Mouse (Mus musculus) ES-Bruce4 (cell line): ENCODE results near the gene Fam107a. TPM values are rescaled to one million over a fixed set of nuclear protein-coding genes. Genes with fewer than 3 reads are reported as not detected.
A peak's percentile ranks its signal among the peaks of the same experiment; 100 is the strongest.
"Not testable (repeated sequence)": the region's sequence is repeated elsewhere in the genome, so short reads cannot be mapped to it uniquely, and the experiment has no call there.

Source experiments
- H3K27ac ChIP-seq: 2 replicates; pipeline ENCODE4 v1.5.1; 2012; ENCODE audit warnings: low read length, inconsistent platforms; ENCODE audit not compliant: insufficient read depth
- H3K27me3 ChIP-seq: 2 replicates; pipeline ENCODE4 v1.6.1; 2012; ENCODE audit warnings: mild to moderate bottlenecking, low read length, inconsistent platforms; ENCODE audit not compliant: control insufficient read depth, poor library complexity, insufficient read depth, severe bottlenecking
- H3K36me3 ChIP-seq: 2 replicates; pipeline ENCODE4 v1.6.1; 2012; ENCODE audit warnings: inconsistent platforms, mild to moderate bottlenecking, low read length, moderate library complexity; ENCODE audit not compliant: control insufficient read depth, poor library complexity, insufficient read depth, severe bottlenecking
- H3K4me1 ChIP-seq: one replicate; pipeline ENCODE4 v1.8.1; 2011; ENCODE audit warnings: low read length; ENCODE audit not compliant: control insufficient read depth, insufficient read depth
- H3K4me3 ChIP-seq: 2 replicates; pipeline ENCODE4 v1.5.1; 2011; ENCODE audit warnings: low read depth, mild to moderate bottlenecking, low read length
- H3K9ac ChIP-seq: 2 replicates; pipeline ENCODE4 v1.6.1; 2012; ENCODE audit warnings: low read depth, mild to moderate bottlenecking, inconsistent platforms; ENCODE audit not compliant: poor library complexity, severe bottlenecking
- H3K9me3 ChIP-seq: replicated peaks from 2 replicates; pipeline ENCODE4 v1.6.1; 2012; ENCODE audit warnings: mild to moderate bottlenecking, low read length, inconsistent platforms; ENCODE audit not compliant: control insufficient read depth, poor library complexity, insufficient read depth, severe bottlenecking
- CTCF ChIP-seq: IDR thresholded peaks from one replicate; pipeline ENCODE4 v1.8.1; 2011; ENCODE audit warnings: low read depth, low read length
- EP300 ChIP-seq: IDR thresholded peaks from 2 replicates; pipeline ENCODE4 v1.6.1; 2011; ENCODE audit warnings: low read depth, low read length; ENCODE audit not compliant: insufficient read depth
- POLR2A ChIP-seq: IDR thresholded peaks from one replicate; pipeline ENCODE4 v1.8.1; 2011; ENCODE audit warnings: low read length; ENCODE audit not compliant: insufficient read depth
- polyA plus RNA-seq: library from polyadenylated mRNA; stranded (reverse); fragments of >200 nt; gene quantifications from 2 replicates; pipeline ENCODE4 v1.2.4, GENCODE M21; 2011; ENCODE audit warnings: low read depth; ENCODE audit not compliant: missing spikeins, insufficient read depth, insufficient read length

The Fam107a gene
- polyA plus RNA-seq, 1 experiment = 0.69 TPM

- Histone ChIP-seq H3K36me3 (no peaks in the 10 kb centered on the region), H3K9me3 (no peaks in the 10 kb centered on the region), H3K27ac (no peak overlapping the region), H3K4me3 (no peak overlapping the region), H3K9ac (no peak overlapping the region), H3K27me3 (no peaks in the 10 kb centered on the region), H3K4me1 (no peaks in the 10 kb centered on the region)
- TF ChIP-seq EP300 (no peak), CTCF (peak; percentile 76)
Measured at GRCm38 (mm10) chr14:8300281-8300680, 17.5 kb downstream of the Fam107a start.

DNA sequence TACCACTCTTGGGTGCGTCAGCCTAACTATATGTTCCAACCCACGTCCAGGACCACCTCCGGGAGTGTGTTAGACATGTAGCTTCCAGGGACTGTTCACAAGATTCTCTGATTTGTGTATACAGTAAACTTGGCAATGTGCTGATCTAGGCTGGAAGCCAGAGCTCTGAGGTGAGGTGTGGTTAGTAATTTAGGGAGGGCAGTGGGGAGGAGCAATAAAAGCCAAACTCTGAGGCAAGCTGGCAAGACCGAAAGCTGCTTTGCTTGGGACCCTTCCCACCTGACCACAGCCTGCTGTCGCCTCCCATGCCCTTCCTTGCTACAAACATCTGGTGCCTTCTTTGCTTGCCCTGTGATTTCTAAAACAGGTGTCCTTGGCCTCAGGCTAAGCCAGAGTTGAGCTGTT lies 19.9 kb downstream of the Fam107a start:
- Histone ChIP-seq H3K27ac (no peak overlapping the region), H3K9ac (no peak overlapping the region), H3K4me3 (no peak overlapping the region), H3K27me3 (no peaks in the 10 kb centered on the region), H3K36me3 (no peaks in the 10 kb centered on the region), H3K4me1 (no peaks in the 10 kb centered on the region), H3K9me3 (no peaks in the 10 kb centered on the region)
- no peak for TF ChIP-seq POLR2A
- no peak for TF ChIP-seq EP300
- TF ChIP-seq CTCF = no peak

DNA sequence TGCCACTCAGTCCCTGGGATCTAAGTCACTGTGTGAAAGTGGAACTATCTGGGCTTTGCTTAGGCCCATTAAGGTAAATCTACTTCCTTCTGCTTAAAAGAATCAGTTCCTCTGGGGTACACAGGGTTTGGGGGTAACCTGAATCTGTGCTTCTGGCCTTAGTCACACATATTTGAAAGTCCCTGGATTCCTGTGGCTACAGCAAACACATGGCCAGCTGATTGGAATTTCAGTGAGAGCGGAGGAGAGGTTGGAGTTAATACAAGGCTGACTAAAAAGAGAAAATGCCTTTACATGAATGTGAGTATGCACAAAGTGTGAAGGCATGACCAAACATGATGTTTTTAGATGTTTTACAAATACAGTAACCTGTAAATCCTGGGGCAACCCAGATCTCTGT lies 23.6 kb downstream of the Fam107a start:
- H3K36me3 ChIP-seq = no peaks in the 10 kb centered on the region
- no peak overlapping the region for H3K9ac ChIP-seq
- no peak overlapping the region for H3K4me3 ChIP-seq
- no peak overlapping the region for H3K27ac ChIP-seq
- H3K27me3 ChIP-seq = no peaks in the 10 kb centered on the region
- H3K9me3 ChIP-seq = peaks cover 11% of the 10 kb centered on the region
- TF ChIP-seq EP300 (no peak), CTCF (no peak), POLR2A (no peak)
- H3K4me1 ChIP-seq = no peaks in the 10 kb centered on the region

GRCm38 (mm10) chr14:8286595-8286994 lies 31.2 kb downstream of the Fam107a start:
- H3K36me3 ChIP-seq, H3K27me3 ChIP-seq, H3K4me3 ChIP-seq, H3K9ac ChIP-seq, H3K27ac ChIP-seq, H3K4me1 ChIP-seq: not testable (repeated sequence)
- peaks cover 24% of the 10 kb centered on the region for H3K9me3 ChIP-seq

DNA sequence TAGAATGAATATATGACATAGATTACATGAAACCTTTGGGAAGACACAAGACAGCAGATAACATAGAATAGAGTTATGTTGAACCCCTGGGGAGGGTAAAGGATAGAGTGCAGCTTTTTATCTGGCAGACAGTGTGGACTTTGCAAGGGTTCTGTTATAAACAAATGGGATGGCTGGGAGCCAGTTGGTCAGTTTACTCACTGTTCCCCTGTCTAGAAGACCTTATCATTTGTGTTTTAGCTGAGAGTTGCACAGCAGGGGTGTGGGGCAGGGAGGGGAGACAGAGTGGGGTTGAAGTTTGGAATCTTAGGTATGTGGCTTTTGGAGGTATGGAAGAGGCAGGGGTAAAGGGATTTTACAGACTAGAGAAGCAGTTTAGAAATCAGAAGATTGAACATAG lies 34.0 kb downstream of the Fam107a start:
- H3K9ac ChIP-seq = no peak overlapping the region
- peaks cover 25% of the 10 kb centered on the region for H3K9me3 ChIP-seq
- H3K36me3 ChIP-seq = no peaks in the 10 kb centered on the region
- H3K4me3 ChIP-seq = no peak overlapping the region
- no peak for TF ChIP-seq EP300
- no peak for TF ChIP-seq POLR2A
- no peak for TF ChIP-seq CTCF
- no peak overlapping the region for H3K27ac ChIP-seq
- no peaks in the 10 kb centered on the region for H3K27me3 ChIP-seq
- H3K4me1 ChIP-seq = no peaks in the 10 kb centered on the region

GRCm38 (mm10) chr14:8271281-8271680 lies 46.5 kb downstream of the Fam107a start:
- not testable (repeated sequence) for H3K9ac ChIP-seq, H3K36me3 ChIP-seq, H3K9me3 ChIP-seq, H3K27me3 ChIP-seq, H3K27ac ChIP-seq, H3K4me3 ChIP-seq, H3K4me1 ChIP-seq

DNA sequence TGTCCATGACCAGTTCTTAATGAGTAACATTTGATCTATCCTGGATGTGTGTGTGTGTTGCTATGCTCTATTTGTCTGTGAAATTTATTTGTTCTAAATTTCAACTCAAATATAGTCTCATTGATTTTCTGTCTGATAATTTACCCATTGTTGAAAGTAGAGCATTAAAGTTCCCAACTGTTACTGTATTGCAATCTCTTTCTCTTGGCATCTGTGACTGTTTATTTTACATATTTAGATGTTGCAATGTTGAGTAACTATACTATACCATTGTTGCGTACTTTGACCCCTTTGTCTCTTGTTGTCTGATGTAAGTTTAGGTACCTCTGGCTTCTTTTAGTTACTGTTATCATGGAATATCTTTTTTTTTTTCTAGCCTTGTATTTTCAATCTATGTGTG lies 53.4 kb downstream of the Fam107a start:
- no peaks in the 10 kb centered on the region for H3K4me1 ChIP-seq
- no peaks in the 10 kb centered on the region for H3K27me3 ChIP-seq
- no peak overlapping the region for H3K4me3 ChIP-seq
- H3K36me3 ChIP-seq = no peaks in the 10 kb centered on the region
- peaks cover 4% of the 10 kb centered on the region; the same call in 1 of the 2 replicates for H3K9me3 ChIP-seq
- H3K27ac ChIP-seq = no peak overlapping the region
- TF ChIP-seq CTCF = no peak
- TF ChIP-seq EP300 = no peak
- no peak for TF ChIP-seq POLR2A
- H3K9ac ChIP-seq = no peak overlapping the region
